In genomic region chr4:81564446-81564845, GRCm38 (mm10) we compare ENCODE assay signal across 7 mouse cellular contexts.
DNase-seq lines count a peak whose midpoint lies in the region; ATAC-seq and TF ChIP-seq lines count a peak whose summit lies in the region.

No protein-coding gene starts in this region.

- no peak overlapping the region for H3K4me3 ChIP-seq in liver, adult 2 months (ENCODE audit: insufficient read depth, low read depth, low read length)
- H3K4me3 ChIP-seq in liver, embryonic 12.5 days = no peak overlapping the region
- no peak overlapping the region for H3K4me3 ChIP-seq in hindbrain, embryonic 12.5 days

- WGBS in liver, adult 2 months = 3% methylated on average over 6 of the region's 6 CpGs
- 6% methylated on average over 6 of the region's 6 CpGs for WGBS in liver, embryonic 12.5 days (ENCODE audit: insufficient replicate concordance)
- 7% methylated on average over 6 of the region's 6 CpGs for WGBS in hindbrain, embryonic 12.5 days

- H3K4me1 ChIP-seq in liver, adult 2 months (ENCODE audit: control insufficient read depth, insufficient read depth, low read length) = no peaks in the 10 kb centered on the region
- H3K4me1 ChIP-seq in liver, embryonic 12.5 days = no peaks in the 10 kb centered on the region
- H3K4me1 ChIP-seq in hindbrain, embryonic 12.5 days = peaks cover 26% of the 10 kb centered on the region

- TF ChIP-seq CTCF in liver, adult 2 months (IDR thresholded peaks at IDR 0.05; ENCODE audit: low read depth, low read length) = no peak

- H3K79me2 ChIP-seq in liver, adult 2 months (ENCODE audit: control insufficient read depth, insufficient read depth, low read length) = no peaks in the 10 kb centered on the region

- DNase-seq in liver, adult 2 months (ENCODE audit: extremely low read depth, low read depth, low spot score) = peak; percentile 53
- DNase-seq in c-Kit-positive CD71-positive TER-119-negative erythroid progenitor cells, embryonic 14.5 days (ENCODE audit: low read depth) = peak; percentile 2
- peak; percentile 67 for DNase-seq in retina, postnatal 1 day
- DNase-seq in urinary bladder, postnatal 4 days (ENCODE audit: low spot score in 2 of 2) = no peak
- no peak for DNase-seq in adrenal gland, postnatal 25 days

- H3K36me3 ChIP-seq in liver, adult 2 months (ENCODE audit: control insufficient read depth, insufficient read depth, low read length) = no peaks in the 10 kb centered on the region
- no peaks in the 10 kb centered on the region for H3K36me3 ChIP-seq in liver, embryonic 12.5 days
- H3K36me3 ChIP-seq in hindbrain, embryonic 12.5 days = no peaks in the 10 kb centered on the region

- no peaks in the 10 kb centered on the region for H3K9me3 ChIP-seq in liver, embryonic 12.5 days (replicated peaks)
- no peaks in the 10 kb centered on the region for H3K9me3 ChIP-seq in hindbrain, embryonic 12.5 days (replicated peaks)

- TF ChIP-seq POLR2A in liver, adult 2 months (IDR thresholded peaks at IDR 0.05; ENCODE audit: extremely low read depth, insufficient read depth, low read length) = no peak

- no peak for ATAC-seq in liver, embryonic 12.5 days
- ATAC-seq in hindbrain, embryonic 12.5 days (ENCODE audit: low FRiP score) = no peak

- H3K4me2 ChIP-seq in liver, embryonic 12.5 days = no peak overlapping the region
- peak overlapping the region; percentile 38; the same call in 1 of the 2 replicates for H3K4me2 ChIP-seq in hindbrain, embryonic 12.5 days (replicated peaks)

- no peak overlapping the region for H3K9ac ChIP-seq in liver, adult 2 months (ENCODE audit: low read depth, low read length)
- H3K9ac ChIP-seq in liver, embryonic 12.5 days = no peak overlapping the region
- no peak overlapping the region for H3K9ac ChIP-seq in hindbrain, embryonic 12.5 days

- H3K27me3 ChIP-seq in liver, adult 2 months (ENCODE audit: control insufficient read depth, insufficient read depth, low read length) = no peaks in the 10 kb centered on the region
- H3K27me3 ChIP-seq in liver, embryonic 12.5 days (replicated peaks) = no peaks in the 10 kb centered on the region
- no peaks in the 10 kb centered on the region for H3K27me3 ChIP-seq in hindbrain, embryonic 12.5 days

- no peak overlapping the region for H3K27ac ChIP-seq in liver, adult 2 months (replicated peaks; ENCODE audit: insufficient read depth, low read depth, low read length)
- no peak overlapping the region for H3K27ac ChIP-seq in liver, embryonic 12.5 days
- no peak overlapping the region for H3K27ac ChIP-seq in hindbrain, embryonic 12.5 days

Comparison
In these comparisons a context has a peak if more than half of its experiments do, and no peak if none do; other contexts are left out.
1. DNase-seq: peak in liver, adult 2 months (single experiment), c-Kit-positive CD71-positive TER-119-negative erythroid progenitor cells, embryonic 14.5 days (single experiment) and retina, postnatal 1 day (single experiment); none in urinary bladder, postnatal 4 days (0 of 2) and adrenal gland, postnatal 25 days (single experiment).